Mouse (Mus musculus): ENCODE data around the gene Bcat2. TPM values are rescaled to one million over a fixed set of nuclear protein-coding genes. Genes with fewer than 3 reads are reported as not detected.

The Bcat2 gene
- total RNA-seq, 2 experiments from 2014 or later, result 37.2 to 37.8 TPM

GRCm38 (mm10) chr7:45544525-45544924, 25.4 kb upstream of the Bcat2 start:
- DNase-seq, result no peak
- intact Hi-C loops (cut with DNase I; ENCODE audit: low total_unique reads), result no loop called here

- intact Hi-C loops (cut with DNase I; ENCODE audit: low total_unique reads), result loop anchor here (5.0 kb wide), 1 partner anchor 37 kb away; no protein-coding TSS in a partner anchor
- no peak for DNase-seq
Observed at GRCm38 (mm10) chr7:45549641-45550436, 20.1 kb upstream of the Bcat2 start.

DNA sequence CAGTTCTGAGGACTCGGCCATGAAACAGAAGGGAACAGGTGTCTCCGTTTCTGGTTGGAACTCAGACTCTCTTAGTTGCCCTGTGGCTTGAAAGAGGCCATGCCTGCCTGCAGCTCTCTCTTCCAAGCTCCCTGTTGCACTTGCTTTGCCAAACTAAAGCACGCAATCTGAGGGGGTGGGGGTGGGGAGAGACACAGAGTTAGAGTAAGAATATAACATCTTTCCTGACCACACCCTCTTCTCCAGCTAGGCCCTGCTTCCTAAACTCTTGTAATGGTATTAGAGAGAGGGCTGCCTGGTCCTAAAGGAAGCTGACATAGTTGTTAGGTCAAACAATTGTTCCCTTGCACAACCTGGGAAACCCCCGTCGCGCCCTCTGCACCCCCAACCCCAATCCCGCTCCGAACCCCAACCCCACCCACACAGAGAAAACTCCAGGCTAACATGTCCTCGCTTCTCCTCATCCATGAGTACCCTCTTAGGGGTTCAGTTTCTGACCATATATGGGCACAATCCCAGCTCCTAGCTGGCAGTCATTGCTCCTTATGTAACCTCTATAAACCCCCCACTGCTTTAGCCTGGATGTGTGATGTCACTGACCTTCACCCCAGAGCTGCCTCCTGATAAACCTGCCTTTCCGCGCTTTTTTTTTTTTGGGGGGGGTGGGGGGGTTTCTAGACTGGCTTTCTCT, 19.0 kb upstream of the Bcat2 start:
- intact Hi-C loops (cut with DNase I; ENCODE audit: low total_unique reads), result loop anchor here (5.0 kb wide), 1 partner anchor 36 kb away; no protein-coding TSS in a partner anchor
- DNase-seq, result no peak

GRCm38 (mm10) chr7:45551512-45551883, 18.5 kb upstream of the Bcat2 start:
- no peak for DNase-seq
- intact Hi-C loops (cut with DNase I; ENCODE audit: low total_unique reads), result loop anchor here (5.0 kb wide), 1 partner anchor 36 kb away; no protein-coding TSS in a partner anchor

GRCm38 (mm10) chr7:45553519-45553918, 16.4 kb upstream of the Bcat2 start:
- intact Hi-C loops (cut with DNase I; ENCODE audit: low total_unique reads), result loop anchor here (5.0 kb wide), 1 partner anchor 34 kb away; no protein-coding TSS in a partner anchor

DNA sequence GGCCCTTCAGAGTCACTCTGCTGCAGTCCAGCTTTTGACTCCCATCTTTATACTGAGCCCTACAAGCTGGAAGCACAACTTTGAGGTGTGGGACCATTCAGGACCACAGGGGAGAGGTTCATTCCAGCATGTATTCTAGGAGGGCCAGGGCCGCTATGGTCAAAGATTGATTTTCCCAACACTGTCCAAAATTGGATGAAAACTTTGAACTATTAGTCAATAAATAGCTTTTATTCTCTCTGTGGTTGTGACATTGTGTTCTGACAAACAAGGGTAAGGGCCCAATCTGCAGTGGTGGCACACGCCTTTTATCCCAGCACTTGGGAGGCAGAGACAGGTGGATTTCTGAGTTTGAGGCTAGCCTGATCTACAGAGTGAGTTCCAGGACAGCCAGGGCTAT, 16.0 kb upstream of the Bcat2 start:
- intact Hi-C loops (cut with DNase I; ENCODE audit: low total_unique reads), result loop anchor here (5.0 kb wide), 1 partner anchor 33 kb away; no protein-coding TSS in a partner anchor
- no peak for DNase-seq

More at GRCm38 (mm10) chr7:45553519-45553918, 16.4 kb upstream of the Bcat2 start:
- no peak for DNase-seq

DNA sequence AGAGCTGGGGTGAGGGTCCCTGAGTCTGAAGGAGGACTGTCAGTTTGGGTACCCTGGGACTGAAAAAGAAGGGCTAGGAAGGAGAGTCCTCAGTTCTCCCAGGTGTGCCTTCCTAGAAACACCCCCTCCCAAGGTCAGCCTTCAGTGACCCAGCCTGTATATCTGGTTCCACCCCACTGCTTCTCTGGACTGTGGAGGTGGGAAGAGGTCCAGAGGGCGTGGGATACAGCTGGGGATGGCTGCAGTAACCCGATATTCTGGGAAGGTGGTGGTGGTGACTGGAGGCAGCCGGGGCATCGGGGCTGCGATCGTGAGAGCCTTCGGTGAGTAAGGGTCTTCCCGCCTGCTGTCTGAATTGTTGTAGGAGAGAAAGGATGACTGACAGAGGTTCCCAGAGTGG, 15.2 kb upstream of the Bcat2 start, which contains the start of gene Hsd17b14:
Hsd17b14 (plus strand) TSS at position 150 of the 400 bp plus-strand sequence.
- intact Hi-C loops (cut with DNase I; ENCODE audit: low total_unique reads), result loop anchor here (5.0 kb wide), 1 partner anchor 33 kb away; no protein-coding TSS in a partner anchor
- DNase-seq, result no peak

DNA sequence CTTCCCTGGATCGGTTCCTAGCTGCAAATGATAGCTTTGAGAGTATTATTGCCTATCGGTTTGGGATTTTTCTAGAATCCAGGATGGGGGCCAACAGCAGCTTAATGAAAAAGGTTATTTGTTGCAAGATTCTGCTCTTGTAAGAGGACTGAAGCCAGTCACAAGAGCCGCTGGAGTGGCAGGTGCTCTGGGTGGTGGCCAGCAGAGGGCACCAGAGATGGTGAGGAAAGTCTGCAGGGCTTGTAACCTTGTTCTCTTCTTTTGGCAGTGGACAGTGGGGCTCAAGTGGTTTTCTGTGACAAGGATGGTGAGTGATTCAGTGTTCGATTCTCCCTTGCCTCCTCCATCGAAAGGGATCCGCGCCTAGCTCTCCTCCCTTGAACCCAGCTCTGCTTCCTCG, 14.2 kb upstream of the Bcat2 start:
- peak; percentile 81 for DNase-seq
- intact Hi-C loops (cut with DNase I; ENCODE audit: low total_unique reads), result no loop called here

DNA sequence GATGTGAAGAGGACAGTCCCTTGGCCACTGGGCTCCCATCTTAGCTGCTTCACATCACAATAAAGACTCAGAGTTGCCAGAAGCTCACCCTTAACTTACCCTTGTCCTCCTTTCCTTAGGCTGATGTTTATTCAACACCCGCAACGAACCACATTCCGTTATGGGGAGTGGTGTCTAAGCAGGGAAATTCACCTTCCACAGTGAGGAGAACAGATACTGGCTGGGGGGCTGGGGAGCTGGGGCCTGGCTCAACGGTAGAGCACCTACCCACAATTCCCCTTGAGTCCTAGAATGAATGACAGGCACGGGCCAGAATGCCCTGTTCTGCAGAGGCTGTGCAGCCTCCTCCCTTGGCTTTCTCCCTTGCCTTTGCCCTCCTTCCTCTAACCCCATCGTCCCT, 11.0 kb upstream of the Bcat2 start:
- intact Hi-C loops (cut with DNase I; ENCODE audit: low total_unique reads), result no loop called here
- DNase-seq, result no peak

DNA sequence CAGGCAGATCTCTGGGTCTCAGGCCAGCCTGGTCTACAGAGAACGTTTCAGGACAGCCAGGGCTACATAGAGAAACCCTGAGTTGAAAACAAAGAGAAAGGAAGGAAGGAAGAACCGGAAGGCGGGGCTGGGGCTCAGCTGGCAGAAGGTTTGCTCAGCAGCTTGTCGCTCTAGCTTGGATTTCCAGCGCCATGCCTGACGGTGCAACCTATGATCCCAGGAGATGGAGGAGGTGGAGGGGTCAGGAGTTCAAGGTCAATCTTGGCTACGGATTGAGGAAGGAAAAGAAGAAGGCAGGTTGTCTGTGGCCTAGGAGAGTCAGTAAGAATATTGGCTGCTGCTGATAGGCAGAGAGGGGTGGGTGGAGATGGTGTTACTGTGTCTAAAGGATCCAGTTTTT, 9.7 kb upstream of the Bcat2 start:
- no peak for DNase-seq

GRCm38 (mm10) chr7:45560843-45561623, 8.9 kb upstream of the Bcat2 start:
- peak; percentile 68 for DNase-seq
- intact Hi-C loops (cut with DNase I; ENCODE audit: low total_unique reads), result loop anchor here (5.0 kb wide), 1 partner anchor 84 kb away; no protein-coding TSS in a partner anchor

More for the DNA sequence above, 9.7 kb upstream of the Bcat2 start:
- intact Hi-C loops (cut with DNase I; ENCODE audit: low total_unique reads), result loop anchor here (5.0 kb wide), 1 partner anchor 83 kb away; no protein-coding TSS in a partner anchor

DNA sequence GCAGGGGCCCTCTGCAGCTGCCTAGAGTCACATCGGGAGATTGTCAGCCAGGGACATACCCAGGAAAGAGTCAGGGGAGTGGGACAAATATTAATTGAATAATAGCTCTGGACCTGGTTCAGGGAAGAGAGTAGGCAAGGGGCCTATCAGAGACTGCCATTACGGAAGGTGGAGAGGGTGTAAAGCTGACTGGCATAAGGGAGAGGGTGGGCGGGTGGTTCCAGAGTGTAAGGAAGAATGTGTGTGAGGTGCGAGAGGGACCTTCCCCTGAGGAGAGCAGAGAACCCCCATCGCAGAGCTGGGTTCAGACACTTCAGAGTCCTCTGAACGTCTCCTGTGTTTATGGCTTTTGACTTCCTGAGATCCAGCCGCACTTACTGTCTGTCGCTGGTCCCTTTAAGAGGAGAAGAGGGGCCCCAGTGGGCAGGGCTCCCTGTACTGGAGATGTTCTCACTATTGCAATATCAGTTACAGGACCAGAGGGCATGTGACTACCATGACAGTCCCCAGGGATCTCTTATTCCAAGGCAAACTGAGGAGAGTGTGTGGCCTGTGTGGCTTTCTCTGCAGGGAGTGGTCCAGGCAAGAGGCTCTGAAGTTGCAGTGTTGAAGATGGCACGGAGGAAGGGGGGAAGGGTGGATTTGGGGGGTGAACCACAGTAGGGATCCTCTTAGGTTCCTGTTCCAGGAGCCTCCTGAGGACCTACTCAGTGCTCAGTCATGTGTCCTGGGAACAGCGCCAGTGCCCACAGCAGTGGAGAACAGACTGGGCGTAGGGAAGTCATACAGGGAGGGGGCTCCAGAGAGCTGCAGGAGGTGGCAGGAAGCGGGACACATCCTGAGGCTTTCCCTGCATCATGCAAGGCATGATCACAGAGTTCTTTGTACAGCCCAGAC, 8.1 kb upstream of the Bcat2 start:
- intact Hi-C loops (cut with DNase I; ENCODE audit: low total_unique reads), result loop anchor here (5.0 kb wide), 1 partner anchor 85 kb away; no protein-coding TSS in a partner anchor
- DNase-seq, result peak; percentile 32

DNA sequence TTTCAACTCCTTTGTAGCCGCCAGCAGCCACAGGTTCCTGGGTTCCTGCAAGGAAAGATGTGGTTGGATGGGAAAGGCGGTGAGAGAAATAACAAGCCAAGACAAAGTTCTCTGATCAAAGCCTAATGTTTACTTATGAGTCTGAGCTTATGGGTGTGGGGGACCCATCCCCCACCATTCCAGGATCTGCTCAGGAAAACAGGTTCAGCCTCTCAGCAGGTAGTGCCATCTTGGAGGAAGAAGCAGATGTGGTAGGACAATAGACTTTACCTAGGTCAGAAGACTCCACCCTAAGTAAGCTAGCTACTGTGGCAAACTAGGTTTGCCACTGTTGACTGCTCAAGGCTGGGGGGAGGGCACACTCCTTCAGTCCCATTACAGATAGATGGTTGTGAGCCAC, 5.1 kb upstream of the Bcat2 start:
- intact Hi-C loops (cut with DNase I; ENCODE audit: low total_unique reads), result loop anchor here (5.0 kb wide), 1 partner anchor 88 kb away; no protein-coding TSS in a partner anchor
- no peak for DNase-seq

- no peak for DNase-seq
- intact Hi-C loops (cut with DNase I; ENCODE audit: low total_unique reads), result no loop called here
Observed at GRCm38 (mm10) chr7:45565446-45565845, 4.5 kb upstream of the Bcat2 start.

- DNase-seq, result no peak
- intact Hi-C loops (cut with DNase I; ENCODE audit: low total_unique reads), result no loop called here
Observed at GRCm38 (mm10) chr7:45567112-45567779, 2.7 kb upstream of the Bcat2 start.

DNA sequence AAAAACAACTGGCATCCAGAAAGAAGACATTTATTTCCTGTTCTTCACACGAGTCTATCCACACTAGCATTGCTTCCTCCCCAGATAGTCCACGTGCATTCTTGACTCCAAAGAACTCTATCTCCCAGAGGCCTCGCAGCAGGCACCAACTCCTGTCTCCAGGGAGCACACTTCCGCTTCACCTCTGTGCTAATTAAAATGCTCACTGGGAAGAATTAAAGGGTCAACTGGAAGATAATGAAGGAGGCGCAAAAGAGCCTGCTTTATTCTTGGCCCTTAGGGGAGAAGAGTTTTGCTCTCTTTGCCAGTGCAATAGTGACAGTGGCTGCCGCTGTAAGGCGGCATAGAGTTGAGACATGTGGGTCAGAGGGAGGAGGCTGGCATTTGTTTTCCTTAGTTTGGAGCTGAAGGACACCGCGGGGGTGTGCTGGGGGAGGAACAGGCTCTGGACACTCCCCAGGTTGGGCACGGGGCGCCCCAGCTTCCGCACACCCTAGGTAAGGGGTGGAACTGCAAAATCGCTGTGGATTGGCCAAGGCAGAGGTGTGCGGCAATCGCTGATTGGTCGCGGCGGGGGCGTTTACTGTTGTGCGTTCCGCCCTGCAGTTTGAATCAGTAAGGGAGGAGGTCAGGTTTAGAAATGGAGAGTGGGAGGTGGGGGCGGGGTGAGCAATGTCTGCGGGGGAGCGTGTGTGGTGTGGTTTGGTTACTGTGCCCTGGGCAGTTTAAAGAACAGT, 2.0 kb upstream of the Bcat2 start:
- DNase-seq, result peak; percentile 94
- intact Hi-C loops (cut with DNase I; ENCODE audit: low total_unique reads), result no loop called here

Data from gastrocnemius, postnatal 14 days (tissue).